Mouse (Mus musculus): ENCODE measurements at regions not wholly inside any gene's neighbourhood (a gene's known extent, or its start where the extent isn't known, plus 50 kb on each side); places are given as distances from the start of the nearest gene placed in this dataset.

GRCm38 (mm10) chr8:4052150-4052549, 53.5 kb downstream of the Cd209f start:
- H3K27ac ChIP-seq (ENCODE audit: low read length) = no peak overlapping the region
- H3K9ac ChIP-seq (ENCODE audit: low read length) = no peak overlapping the region
- no peak overlapping the region for H3K4me2 ChIP-seq (ENCODE audit: low read depth, low read length)
- ATAC-seq (ENCODE audit: insufficient read depth, low FRiP score) = no peak
- no peaks in the 10 kb centered on the region for H3K27me3 ChIP-seq (ENCODE audit: control insufficient read depth, insufficient read depth, low read length)
- no peak overlapping the region for H3K4me3 ChIP-seq (replicated peaks; ENCODE audit: low read length)
- no peaks in the 10 kb centered on the region for H3K36me3 ChIP-seq (ENCODE audit: control insufficient read depth, insufficient read depth, low read length)
- no peaks in the 10 kb centered on the region for H3K9me3 ChIP-seq (replicated peaks; ENCODE audit: control insufficient read depth, low read length)
- H3K4me1 ChIP-seq (ENCODE audit: control insufficient read depth, insufficient read depth, low read length) = no peaks in the 10 kb centered on the region
- WGBS = 79% methylated on average over 2 of the region's 2 CpGs

- Histone ChIP-seq H3K27ac (ENCODE audit: low read length) (no peak overlapping the region), H3K4me1 (ENCODE audit: control insufficient read depth, insufficient read depth, low read length) (no peaks in the 10 kb centered on the region), H3K9me3 (replicated peaks; ENCODE audit: control insufficient read depth, low read length) (no peaks in the 10 kb centered on the region), H3K4me2 (ENCODE audit: low read depth, low read length) (no peak overlapping the region), H3K36me3 (ENCODE audit: control insufficient read depth, insufficient read depth, low read length) (no peaks in the 10 kb centered on the region), H3K27me3 (ENCODE audit: control insufficient read depth, insufficient read depth, low read length) (no peaks in the 10 kb centered on the region), H3K9ac (ENCODE audit: low read length) (no peak overlapping the region), H3K4me3 (replicated peaks; ENCODE audit: low read length) (no peak overlapping the region)
- 56% methylated on average over 1 of the region's 1 CpGs for WGBS
- peak; percentile 40; the same call in 1 of the 2 replicates for ATAC-seq (ENCODE audit: insufficient read depth, low FRiP score)
These were observed 59.0 kb upstream of the Cd209c start for GRCm38 (mm10) chr8:4013402-4014184.
